Mouse (Mus musculus) hindbrain, postnatal 0 days (tissue): Measurements from ENCODE around the gene Faf1. TPM values are rescaled to one million over a fixed set of nuclear protein-coding genes. Genes with fewer than 3 reads are reported as not detected.

Experiments used
- ATAC-seq: fragments of 200-750 bp; cut with Nextera tagmentation; 2 replicates; pipeline ENCODE4 v1.8.0; 2017; ENCODE audit warnings: mild to moderate bottlenecking, moderate TSS enrichment, moderate library complexity
- DNase-seq: peaks from one replicate; pipeline ENCODE4 v3.0.0-alpha.2; 2015; ENCODE audit warnings: low spot score
- H3K27ac ChIP-seq: fragments of 300-500 bp; sonication (generic); 2 replicates; pipeline ENCODE4 v1.5.1; 2014; ENCODE audit warnings: mild to moderate bottlenecking
- H3K27me3 ChIP-seq: fragments of 300-500 bp; sonication (generic); 2 replicates; pipeline ENCODE4 v1.6.1; 2014; ENCODE audit warnings: low read length, mixed read lengths; ENCODE audit not compliant: insufficient read depth
- H3K36me3 ChIP-seq: fragments of 300-500 bp; sonication (generic); 2 replicates; pipeline ENCODE4 v1.6.1; 2014; ENCODE audit warnings: low read length, mixed read lengths; ENCODE audit not compliant: insufficient read depth
- H3K4me1 ChIP-seq: fragments of 300-500 bp; sonication (generic); 2 replicates; pipeline ENCODE4 v1.6.1; 2014; ENCODE audit warnings: antibody characterized with exemption, low read length, mixed read lengths; ENCODE audit not compliant: insufficient read depth
- H3K4me2 ChIP-seq: fragments of 300-500 bp; sonication (generic); 2 replicates; pipeline ENCODE4 v1.6.1; 2014; ENCODE audit warnings: low read depth, mild to moderate bottlenecking, low read length, moderate library complexity, mixed read lengths
- H3K4me3 ChIP-seq: fragments of 300-500 bp; sonication (generic); 2 replicates; pipeline ENCODE4 v1.5.1; 2014; ENCODE audit warnings: low read length
- H3K9ac ChIP-seq: fragments of 300-500 bp; sonication (generic); replicated peaks from 2 replicates; pipeline ENCODE4 v1.6.1; 2014; ENCODE audit warnings: mild to moderate bottlenecking, low read length, moderate library complexity, mixed read lengths
- H3K9me3 ChIP-seq: fragments of 300-500 bp; sonication (generic); 2 replicates; pipeline ENCODE4 v1.6.1; 2016; ENCODE audit warnings: low read length, mixed read lengths
- CTCF ChIP-seq: IDR thresholded peaks from 2 replicates; pipeline ENCODE4 v1.5.1; 2016; ENCODE audit warnings: antibody characterized with exemption, control low read depth, low read depth
- WGBS: fragments of 180-500 bp; shearing (Covaris S2); extraction: QIAGEN DNeasy Blood & Tissue Kit; methylation state at CpG from one replicate; pipeline ENCODE4 v1.1.7; 2014; 5-methylcytosine and 5-hydroxymethylcytosine counted together
- polyA plus RNA-seq: library from polyadenylated mRNA; unstranded; fragments of >200 nt; fragmentation: Nextera tagmentation; extraction: Ambion mirVana; gene quantifications from 2 replicates; pipeline ENCODE4 v1.2.1, GENCODE M21; 2015
- total RNA-seq: library from RNA; depleted of rRNA; stranded (reverse); fragments of >200 nt; gene quantifications from 2 replicates; pipeline ENCODE4 v1.2.3, GENCODE M21; 2014

Faf1 gene
- total and polyA plus RNA-seq, 2 experiments from 2014 or later: 29.6 to 40.5 TPM

- H3K36me3 ChIP-seq: no peaks in the 10 kb centered on the region
- no peak overlapping the region for H3K4me3 ChIP-seq
- H3K9me3 ChIP-seq: no peaks in the 10 kb centered on the region
These were observed 308.4 kb downstream of the Faf1 start for GRCm38 (mm10) chr4:109984496-109985423.

GRCm38 (mm10) chr4:109985424-109986172 lies 309.2 kb downstream of the Faf1 start:
- Histone ChIP-seq H3K4me3 (no peak overlapping the region), H3K27me3 (peaks cover 74% of the 10 kb centered on the region), H3K27ac (no peak overlapping the region), H3K9ac (no peak overlapping the region), H3K36me3 (no peaks in the 10 kb centered on the region), H3K4me1 (peaks cover 4% of the 10 kb centered on the region; the same call in 1 of the 2 replicates), H3K4me2 (no peak overlapping the region), H3K9me3 (no peaks in the 10 kb centered on the region)
- 2% methylated on average over 16 of the region's 16 CpGs for WGBS
- ATAC-seq (no peak), DNase-seq (no peak)
- TF ChIP-seq CTCF: no peak

More at GRCm38 (mm10) chr4:109984496-109985423, 308.4 kb downstream of the Faf1 start:
- ATAC-seq: no peak
- Histone ChIP-seq H3K27me3 (peaks cover 77% of the 10 kb centered on the region), H3K9ac (no peak overlapping the region), H3K4me1 (peaks cover 4% of the 10 kb centered on the region; the same call in 1 of the 2 replicates), H3K27ac (no peak overlapping the region), H3K4me2 (no peak overlapping the region)
- 2% methylated on average over 38 of the region's 38 CpGs for WGBS
- DNase-seq: no peak
- no peak for TF ChIP-seq CTCF

- DNase-seq (no peak), ATAC-seq (no peak)
- Histone ChIP-seq H3K27ac (no peak overlapping the region), H3K4me2 (no peak overlapping the region), H3K9me3 (no peaks in the 10 kb centered on the region), H3K4me1 (peaks cover 4% of the 10 kb centered on the region; the same call in 1 of the 2 replicates), H3K4me3 (no peak overlapping the region), H3K36me3 (no peaks in the 10 kb centered on the region), H3K27me3 (peaks cover 74% of the 10 kb centered on the region), H3K9ac (no peak overlapping the region)
- WGBS: 0% methylated on average over 9 of the region's 9 CpGs
- TF ChIP-seq CTCF: no peak
These were observed 309.9 kb downstream of the Faf1 start for GRCm38 (mm10) chr4:109986301-109986700.

- 9% methylated on average over 13 of the region's 13 CpGs for WGBS
These were observed 310.5 kb downstream of the Faf1 start for GRCm38 (mm10) chr4:109986748-109987355.

GRCm38 (mm10) chr4:109987560-109988362 lies 311.4 kb downstream of the Faf1 start:
- no peak overlapping the region for H3K4me2 ChIP-seq

More at GRCm38 (mm10) chr4:109986748-109987355, 310.5 kb downstream of the Faf1 start:
- TF ChIP-seq CTCF: no peak
- Histone ChIP-seq H3K4me2 (no peak overlapping the region), H3K4me3 (no peak overlapping the region), H3K27ac (no peak overlapping the region), H3K9me3 (no peaks in the 10 kb centered on the region), H3K36me3 (no peaks in the 10 kb centered on the region), H3K4me1 (peaks cover 4% of the 10 kb centered on the region; the same call in 1 of the 2 replicates), H3K27me3 (peaks cover 72% of the 10 kb centered on the region), H3K9ac (no peak overlapping the region)
- ATAC-seq (no peak), DNase-seq (no peak)

GRCm38 (mm10) chr4:109988411-109988810 lies 312.0 kb downstream of the Faf1 start:
- Histone ChIP-seq H3K4me1 (no peaks in the 10 kb centered on the region), H3K4me3 (no peak overlapping the region), H3K36me3 (no peaks in the 10 kb centered on the region), H3K27me3 (peaks cover 69% of the 10 kb centered on the region), H3K9ac (no peak overlapping the region), H3K4me2 (no peak overlapping the region), H3K9me3 (no peaks in the 10 kb centered on the region), H3K27ac (no peak overlapping the region)
- no peak for ATAC-seq
- no peak for DNase-seq
- no peak for TF ChIP-seq CTCF
- WGBS: 7% methylated on average over 5 of the region's 5 CpGs

More at GRCm38 (mm10) chr4:109987560-109988362, 311.4 kb downstream of the Faf1 start:
- no peaks in the 10 kb centered on the region for H3K4me1 ChIP-seq
- 5% methylated on average over 19 of the region's 20 CpGs for WGBS
- no peak for DNase-seq
- H3K27ac ChIP-seq: no peak overlapping the region
- no peak for ATAC-seq
- TF ChIP-seq CTCF: no peak
- H3K27me3 ChIP-seq: peaks cover 71% of the 10 kb centered on the region
- H3K36me3 ChIP-seq: no peaks in the 10 kb centered on the region
- no peak overlapping the region for H3K4me3 ChIP-seq
- H3K9me3 ChIP-seq: no peaks in the 10 kb centered on the region
- H3K9ac ChIP-seq: no peak overlapping the region
